Mouse (Mus musculus) inflammation-experienced regulatory T-cells, adult 6 months (primary cell): ENCODE data around the gene Polr3h. TPM values are rescaled to one million over a fixed set of nuclear protein-coding genes. Genes with fewer than 3 reads are reported as not detected.

Experiments used
- ATAC-seq: one replicate; pipeline ENCODE4 v1.8.0; 2017
- polyA plus RNA-seq, 3 experiments: library from polyadenylated mRNA; unstranded; fragments of 100-300 nt; shearing (Covaris generic); gene quantifications; one replicate each; pipeline ENCODE4 v1.2.1; 2017

The Polr3h gene
- polyA plus RNA-seq, 3 experiments from 2014 or later, result 17.4 to 28.3 (median 22.6) TPM

- ATAC-seq, result no peak
Observed at GRCm38 (mm10) chr15:81949076-81949475, 23.0 kb upstream of the Polr3h start.

GRCm38 (mm10) chr15:81943176-81943749 lies 17.2 kb upstream of the Polr3h start:
- no peak for ATAC-seq

GRCm38 (mm10) chr15:81941010-81941409 lies 15.0 kb upstream of the Polr3h start:
- ATAC-seq, result no peak

- no peak for ATAC-seq
Observed at GRCm38 (mm10) chr15:81940219-81940618, 14.2 kb upstream of the Polr3h start.

- no peak for ATAC-seq
Observed at GRCm38 (mm10) chr15:81939774-81940173, 13.7 kb upstream of the Polr3h start.

- no peak for ATAC-seq
Observed at GRCm38 (mm10) chr15:81939157-81939715, 13.2 kb upstream of the Polr3h start.

- ATAC-seq, result no peak
Observed at GRCm38 (mm10) chr15:81938246-81938645, 12.2 kb upstream of the Polr3h start.

GRCm38 (mm10) chr15:81937098-81937972 lies 11.3 kb upstream of the Polr3h start:
- ATAC-seq, result no peak

- no peak for ATAC-seq
Observed at GRCm38 (mm10) chr15:81936679-81937078, 10.6 kb upstream of the Polr3h start, which contains the start of gene Csdc2. Gene Csdc2, plus strand, starts transcription at chr15:81936759.

- no peak for ATAC-seq
Observed at GRCm38 (mm10) chr15:81935869-81936637, 10.0 kb upstream of the Polr3h start.

- no peak for ATAC-seq
Observed at GRCm38 (mm10) chr15:81933986-81934385, 7.9 kb upstream of the Polr3h start.

GRCm38 (mm10) chr15:81932951-81933470 lies 7.0 kb upstream of the Polr3h start:
- ATAC-seq, result peak; percentile 72

GRCm38 (mm10) chr15:81928277-81928676 lies 2.2 kb upstream of the Polr3h start:
- ATAC-seq, result no peak

- ATAC-seq, result no peak
Observed at GRCm38 (mm10) chr15:81927741-81928140, 1.7 kb upstream of the Polr3h start.

GRCm38 (mm10) chr15:81926446-81926822 lies 394 bp upstream of the Polr3h start:
- peak; percentile 10 for ATAC-seq

- no peak for ATAC-seq
Observed at GRCm38 (mm10) chr15:81924933-81925332, 1.1 kb downstream of the Polr3h start.

GRCm38 (mm10) chr15:81921255-81921654 lies 4.8 kb downstream of the Polr3h start:
- no peak for ATAC-seq

- ATAC-seq, result no peak
Observed at GRCm38 (mm10) chr15:81920546-81921217, 5.4 kb downstream of the Polr3h start.

GRCm38 (mm10) chr15:81919062-81919461 lies 7.0 kb downstream of the Polr3h start:
- ATAC-seq, result no peak

- peak; percentile 65 for ATAC-seq
Observed at GRCm38 (mm10) chr15:81917621-81918463, 8.2 kb downstream of the Polr3h start.

- ATAC-seq, result no peak
Observed at GRCm38 (mm10) chr15:81917201-81917600, 8.8 kb downstream of the Polr3h start.
